Mouse (Mus musculus) bone marrow, adult 2 months (tissue): ENCODE measurements around the gene Erp27. TPM values are rescaled to one million over a fixed set of nuclear protein-coding genes. Genes with fewer than 3 reads are reported as not detected.
"Not testable (repeated sequence)": the region's sequence is repeated elsewhere in the genome, so short reads cannot be mapped to it uniquely, and the experiment has no call there.

Source experiments
- H3K27ac ChIP-seq: fragments of 200-500 bp; 2 replicates; pipeline ENCODE4 v1.5.1; 2012; ENCODE audit warnings: low read depth, mild to moderate bottlenecking, control low read depth, inconsistent platforms, low read length; ENCODE audit not compliant: control insufficient read depth, poor library complexity, insufficient read depth
- H3K4me1 ChIP-seq: fragments of 200-500 bp; 2 replicates; pipeline ENCODE4 v1.6.1; 2011; ENCODE audit warnings: low read length; ENCODE audit not compliant: control insufficient read depth, insufficient read depth
- H3K4me3 ChIP-seq: fragments of 200-500 bp; replicated peaks from 2 replicates; pipeline ENCODE3; 2011; ENCODE audit warnings: mild to moderate bottlenecking, low read depth, low read length, control low read depth; ENCODE audit not compliant: control insufficient read depth
- CTCF ChIP-seq: fragments of 200-500 bp; IDR thresholded peaks from 2 replicates; pipeline ENCODE4 v1.5.1; 2011; ENCODE audit warnings: low read length, control low read depth; ENCODE audit not compliant: control insufficient read depth, insufficient read depth
- POLR2A ChIP-seq: fragments of 200-500 bp; IDR thresholded peaks from 2 replicates; pipeline ENCODE4 v1.6.1; 2011; ENCODE audit warnings: low read depth, mild to moderate bottlenecking, control low read depth, low read length, borderline replicate concordance; ENCODE audit not compliant: control insufficient read depth
- WGBS: fragments of 180-500 bp; shearing (Covaris S2); methylation state at CpG from one replicate; pipeline ENCODE4 v1.1.7; 2018; 5-methylcytosine and 5-hydroxymethylcytosine counted together
- polyA plus RNA-seq: library from polyadenylated mRNA; stranded (reverse); fragments of >200 nt; gene quantifications from 2 replicates; pipeline ENCODE4 v1.2.4, GENCODE M21; 2011; ENCODE audit warnings: low replicate concordance; ENCODE audit not compliant: missing spikeins, insufficient read depth, insufficient read length

The Erp27 gene
- polyA plus RNA-seq, result 4.8 and 11.3 TPM in 2 replicates

DNA sequence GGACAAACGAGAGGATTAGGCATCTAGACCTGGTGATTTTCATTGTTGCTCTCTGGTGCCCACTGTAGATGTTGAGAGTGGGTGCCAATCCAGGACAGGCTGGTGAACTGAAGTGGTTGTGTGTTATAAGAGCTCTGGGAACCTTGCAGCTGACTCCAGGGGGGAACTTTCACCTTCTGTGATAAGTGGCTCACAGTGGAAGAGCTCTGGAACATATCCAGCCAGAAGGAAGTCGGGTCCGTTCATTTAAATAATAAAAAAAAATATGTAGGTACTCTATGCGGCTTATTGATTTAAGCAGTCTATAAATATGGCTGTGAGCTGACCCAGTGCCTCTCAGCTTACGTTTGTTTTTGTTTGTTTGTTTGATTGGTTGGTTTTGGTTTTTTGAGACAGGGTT, at the start of gene Erp27:
TSS of gene Erp27 (minus strand) at position 101 of the 400 bp plus-strand sequence.
- H3K4me3 ChIP-seq, result no peak within 1 kb of the TSS
- no peak within 1 kb of the TSS for H3K27ac ChIP-seq
- TF ChIP-seq POLR2A, result no peak
- TF ChIP-seq CTCF, result no peak
- 54% methylated on average over 5 of the region's 5 CpGs for WGBS
- no peaks in the 10 kb centered on the region for H3K4me1 ChIP-seq

DNA sequence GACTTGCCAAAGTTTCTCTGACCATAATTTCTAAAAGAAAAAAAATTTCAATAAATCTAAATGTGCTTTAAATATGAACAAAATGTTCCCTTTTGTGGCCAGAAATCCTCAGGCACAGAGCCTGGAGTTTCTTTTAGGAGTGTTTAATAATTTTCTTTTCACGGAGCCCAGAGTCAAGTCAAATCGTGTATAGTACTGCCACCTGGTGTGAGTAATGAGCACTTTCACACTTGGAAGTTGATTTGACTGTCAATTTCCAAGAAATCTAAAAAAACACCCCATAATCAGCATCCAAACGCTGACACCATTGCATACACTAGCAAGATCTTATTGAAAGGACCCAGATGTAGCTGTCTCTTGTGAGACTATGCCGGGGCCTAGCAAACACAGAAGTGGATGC, 46.9 kb upstream of the Erp27 start:
- H3K4me1 ChIP-seq, H3K4me3 ChIP-seq, H3K27ac ChIP-seq: not testable (repeated sequence)
- peak; percentile 28; the same call in 1 of the 2 replicates for TF ChIP-seq CTCF
- WGBS, result 17% methylated on average over 4 of the region's 4 CpGs

DNA sequence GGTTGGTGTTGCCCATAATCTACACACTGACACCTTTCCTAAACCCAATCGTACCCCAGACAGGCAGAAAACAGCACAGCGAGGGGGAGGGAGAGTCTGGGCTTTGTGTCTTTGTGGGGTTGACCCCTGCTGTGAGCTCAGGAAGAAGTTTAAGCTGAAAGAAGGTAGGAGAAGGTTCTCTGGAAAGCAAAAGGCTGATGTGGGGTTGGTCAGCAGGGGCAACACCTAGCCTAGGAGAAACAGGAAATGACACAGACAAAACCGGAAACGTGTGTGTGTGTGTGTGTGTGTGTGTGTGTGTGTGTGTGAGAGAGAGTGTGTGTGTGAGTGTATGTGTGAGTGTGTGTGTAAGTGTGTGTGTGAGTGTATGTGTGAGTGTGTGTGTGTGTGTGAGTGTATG, 45.5 kb upstream of the Erp27 start:
- TF ChIP-seq POLR2A, result no peak
- TF ChIP-seq CTCF, result no peak
- Histone ChIP-seq H3K27ac (peak overlapping the region; percentile 82), H3K4me3 (no peak overlapping the region), H3K4me1 (peaks cover 8% of the 10 kb centered on the region)
- 22% methylated on average over 4 of the region's 4 CpGs for WGBS

DNA sequence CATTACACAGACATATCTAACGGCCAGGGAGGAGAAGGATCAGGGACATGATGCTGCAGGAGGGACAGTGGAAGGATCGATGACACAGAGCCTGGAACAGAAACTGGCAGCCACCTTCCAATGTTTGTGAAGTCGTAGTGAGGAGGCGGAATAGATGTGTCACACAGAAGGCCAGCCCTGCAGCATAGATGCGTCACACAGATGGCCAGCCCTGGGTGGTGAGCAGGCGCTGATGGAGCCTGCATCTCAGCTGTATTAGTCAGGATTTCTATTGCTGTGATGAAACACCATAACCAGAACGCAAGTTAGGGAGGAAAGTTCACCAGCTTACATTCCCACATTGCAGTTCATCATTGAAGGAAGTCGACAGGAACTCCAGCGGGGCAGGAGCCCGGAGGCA, 43.9 kb upstream of the Erp27 start:
- peaks cover 8% of the 10 kb centered on the region for H3K4me1 ChIP-seq
- peak overlapping the region; percentile 50; the same call in 1 of the 2 replicates for H3K27ac ChIP-seq
- 56% methylated on average over 10 of the region's 10 CpGs for WGBS
- H3K4me3 ChIP-seq, result no peak overlapping the region
- TF ChIP-seq CTCF (no peak), POLR2A (no peak)

DNA sequence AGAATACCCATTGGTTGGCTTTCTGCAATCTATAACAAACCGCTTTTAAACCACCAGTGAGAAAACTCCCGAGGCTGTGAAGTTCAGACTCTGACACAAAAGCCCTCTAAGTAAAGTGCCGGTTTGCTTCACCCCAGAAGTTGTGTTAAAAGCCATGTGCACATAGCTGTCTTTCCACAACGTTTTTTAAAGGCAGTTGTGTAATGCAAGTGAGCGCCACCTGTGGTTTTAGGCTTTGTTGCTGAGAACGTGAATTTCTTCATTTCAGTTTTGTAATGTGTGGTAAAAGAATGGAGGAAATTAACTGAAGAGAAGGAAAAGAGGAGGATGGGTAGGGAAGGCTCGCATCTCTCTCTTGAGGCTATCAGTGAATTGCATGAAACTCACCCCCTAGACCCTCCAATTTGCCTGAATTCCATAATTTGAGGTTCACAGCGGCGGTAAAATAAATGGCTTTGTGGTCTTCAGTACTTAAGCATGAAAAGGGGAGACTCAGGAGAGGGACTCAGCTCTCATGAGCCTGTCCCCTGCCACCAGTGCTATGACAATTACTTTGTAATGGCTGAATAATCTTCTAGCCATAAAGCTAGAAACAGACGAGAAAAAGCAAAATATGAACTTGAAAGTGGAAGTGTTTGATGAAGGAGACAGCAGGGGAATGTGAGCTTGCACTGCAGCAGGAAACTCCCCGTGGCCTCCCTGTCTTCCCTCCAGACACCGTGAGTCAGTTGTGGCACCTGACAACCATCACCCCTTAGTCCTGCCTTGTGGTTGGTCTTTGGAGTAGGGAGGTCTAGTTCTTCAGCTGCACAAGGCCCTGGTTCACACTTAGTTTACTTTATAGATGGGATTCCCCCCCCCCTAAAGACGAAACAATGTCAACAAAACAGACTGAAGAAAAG, 42.9 kb upstream of the Erp27 start:
- TF ChIP-seq CTCF (no peak), POLR2A (no peak)
- peaks cover 8% of the 10 kb centered on the region for H3K4me1 ChIP-seq
- 6% methylated on average over 13 of the region's 13 CpGs for WGBS
- peak overlapping the region; percentile 28; the same call in 1 of the 2 replicates for H3K27ac ChIP-seq
- no peak overlapping the region for H3K4me3 ChIP-seq

DNA sequence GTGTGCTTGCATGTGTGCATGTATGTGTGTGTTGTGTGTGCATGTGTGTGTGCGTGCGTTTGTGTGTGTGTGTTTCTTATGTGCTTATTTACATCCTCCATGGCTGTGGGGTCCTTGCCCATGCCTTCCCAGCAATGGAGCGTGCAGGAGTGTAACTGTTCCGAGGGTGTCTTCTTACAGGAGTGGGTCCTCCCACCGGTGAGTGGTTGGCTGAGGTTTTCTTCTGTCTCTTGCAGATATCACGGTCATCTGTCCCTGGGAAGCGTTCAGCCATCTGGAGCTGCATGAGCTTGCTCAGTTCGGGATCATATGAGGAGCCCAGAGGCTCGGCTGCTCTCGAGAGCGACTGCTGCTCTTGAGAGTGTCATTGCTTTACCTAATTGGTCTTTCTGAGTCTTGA, 41.0 kb upstream of the Erp27 start:
- Histone ChIP-seq H3K27ac (no peak overlapping the region), H3K4me3 (no peak overlapping the region), H3K4me1 (peaks cover 8% of the 10 kb centered on the region)
- WGBS, result 80% methylated on average over 11 of the region's 11 CpGs
- TF ChIP-seq POLR2A (no peak), CTCF (no peak)

DNA sequence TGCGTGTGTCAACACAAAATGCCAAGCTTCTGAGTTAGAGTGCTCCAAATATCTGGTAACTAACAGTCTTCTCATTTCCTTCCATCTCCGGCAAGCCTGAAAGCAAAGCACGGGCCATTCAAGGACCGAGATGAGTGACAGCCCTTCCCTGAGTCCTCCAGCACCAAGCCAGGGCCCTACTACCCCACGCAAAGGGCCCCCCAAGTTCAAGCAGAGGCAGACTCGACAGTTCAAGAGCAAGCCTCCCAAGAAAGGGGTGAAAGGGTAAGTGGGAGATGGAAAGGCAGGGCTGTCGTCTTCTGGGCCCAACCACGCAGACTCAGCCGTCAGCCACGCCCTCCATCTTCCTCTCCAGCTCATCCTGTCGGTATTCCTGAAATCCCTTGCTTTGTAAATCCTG, 37.2 kb upstream of the Erp27 start:
- Histone ChIP-seq H3K4me3 (no peak overlapping the region), H3K27ac (no peak overlapping the region), H3K4me1 (peaks cover 4% of the 10 kb centered on the region)
- TF ChIP-seq POLR2A, result no peak
- TF ChIP-seq CTCF, result no peak
- 59% methylated on average over 11 of the region's 11 CpGs for WGBS

DNA sequence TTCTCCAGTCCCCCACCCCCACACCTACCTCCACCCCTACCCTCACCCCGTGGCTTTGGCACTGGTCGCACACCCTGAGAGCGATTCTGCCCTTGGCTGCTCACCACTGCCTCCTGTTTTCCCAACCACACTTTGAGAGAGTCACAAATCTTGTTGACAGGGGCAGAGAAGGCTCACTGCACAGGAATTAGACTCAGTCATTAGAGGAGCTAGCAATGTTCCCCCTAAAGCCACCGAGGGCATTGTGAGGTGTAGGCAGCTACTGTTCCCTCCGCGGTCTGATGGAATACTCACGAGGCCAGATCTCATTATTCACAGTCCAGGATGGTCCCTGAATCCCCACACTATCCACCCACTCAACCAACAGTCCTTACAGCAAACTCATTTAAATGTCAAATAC, 35.1 kb upstream of the Erp27 start:
- Histone ChIP-seq H3K4me3 (no peak overlapping the region), H3K4me1 (peaks cover 2% of the 10 kb centered on the region), H3K27ac (no peak overlapping the region)
- WGBS, result 13% methylated on average over 7 of the region's 7 CpGs
- TF ChIP-seq CTCF (no peak), POLR2A (no peak)

DNA sequence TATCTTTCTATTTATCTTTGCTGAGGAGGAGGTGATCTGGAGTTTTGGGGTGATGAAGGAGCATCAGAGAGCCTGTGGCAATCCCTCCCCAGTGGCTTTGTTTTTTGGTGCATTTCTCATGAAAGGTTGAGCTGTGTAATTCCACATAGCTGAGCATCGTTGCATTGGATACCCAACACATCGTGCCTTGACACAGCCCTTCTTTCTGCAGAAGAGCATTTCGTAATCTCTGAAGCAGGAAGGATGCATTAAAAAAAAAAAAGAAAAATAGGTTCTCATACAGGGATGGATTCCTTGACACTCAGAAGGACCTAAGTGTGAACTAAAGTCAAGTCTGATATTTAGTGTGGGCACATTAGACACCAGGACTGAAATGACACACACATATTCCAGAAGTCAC, 33.3 kb upstream of the Erp27 start:
- WGBS, result 17% methylated on average over 3 of the region's 3 CpGs
- TF ChIP-seq CTCF (no peak), POLR2A (no peak)
- Histone ChIP-seq H3K4me3 (no peak overlapping the region), H3K27ac (no peak overlapping the region), H3K4me1 (peaks cover 2% of the 10 kb centered on the region)
